Mouse (Mus musculus): Measurements from ENCODE around the gene Mypn. TPM values are rescaled to one million over a fixed set of nuclear protein-coding genes. Genes with fewer than 3 reads are reported as not detected.
A peak's percentile ranks its signal among the peaks of the same experiment; 100 is the strongest.

Gene Mypn
- total RNA-seq, 2 experiments from 2014 or later, result 1.6 to 2.3 TPM

DNA sequence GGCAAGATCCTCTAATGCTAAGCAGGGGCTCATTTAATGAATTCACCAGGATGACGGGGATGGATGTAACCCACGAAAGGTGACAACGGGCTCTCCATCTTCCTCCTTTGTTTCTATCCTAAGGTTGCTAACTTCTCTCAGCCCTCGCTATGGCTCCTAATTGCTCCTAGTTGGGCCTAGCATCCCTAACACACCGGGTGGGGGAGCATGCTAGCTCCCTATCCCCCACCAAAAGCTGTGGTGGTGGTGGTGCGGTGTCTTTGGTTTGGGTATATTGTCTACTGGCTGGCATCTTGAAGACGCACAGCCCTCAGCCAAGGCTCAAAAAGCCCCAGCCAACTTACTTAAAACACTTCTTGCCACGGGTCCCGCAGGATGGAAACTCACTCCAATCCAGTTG is 87.4 kb downstream of the Mypn start:
- DNase-seq (ENCODE audit: extremely low spot score in 1 of 2, low spot score in 1 of 2), result no peak

DNA sequence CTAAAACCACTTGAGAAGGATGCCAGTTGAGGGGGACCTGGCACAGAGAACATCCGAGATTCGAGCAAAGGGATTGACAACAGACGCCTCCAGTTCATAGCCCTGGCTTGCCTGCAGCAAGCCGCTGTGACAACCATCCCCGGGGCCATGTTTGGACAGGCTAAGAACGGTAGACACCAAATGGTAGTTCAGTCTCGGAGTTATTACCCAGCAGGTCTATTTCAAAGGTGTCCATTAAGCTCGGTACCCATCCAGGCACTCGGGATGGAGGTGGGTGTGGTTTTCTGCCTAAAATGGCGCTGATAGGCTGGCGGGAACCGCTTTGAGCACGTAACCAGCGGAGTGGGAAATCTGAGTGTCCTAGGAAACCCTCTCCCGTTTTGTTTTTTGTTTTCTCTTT is 87.9 kb downstream of the Mypn start:
- DNase-seq (ENCODE audit: extremely low spot score in 1 of 2, low spot score in 1 of 2), result no peak

DNA sequence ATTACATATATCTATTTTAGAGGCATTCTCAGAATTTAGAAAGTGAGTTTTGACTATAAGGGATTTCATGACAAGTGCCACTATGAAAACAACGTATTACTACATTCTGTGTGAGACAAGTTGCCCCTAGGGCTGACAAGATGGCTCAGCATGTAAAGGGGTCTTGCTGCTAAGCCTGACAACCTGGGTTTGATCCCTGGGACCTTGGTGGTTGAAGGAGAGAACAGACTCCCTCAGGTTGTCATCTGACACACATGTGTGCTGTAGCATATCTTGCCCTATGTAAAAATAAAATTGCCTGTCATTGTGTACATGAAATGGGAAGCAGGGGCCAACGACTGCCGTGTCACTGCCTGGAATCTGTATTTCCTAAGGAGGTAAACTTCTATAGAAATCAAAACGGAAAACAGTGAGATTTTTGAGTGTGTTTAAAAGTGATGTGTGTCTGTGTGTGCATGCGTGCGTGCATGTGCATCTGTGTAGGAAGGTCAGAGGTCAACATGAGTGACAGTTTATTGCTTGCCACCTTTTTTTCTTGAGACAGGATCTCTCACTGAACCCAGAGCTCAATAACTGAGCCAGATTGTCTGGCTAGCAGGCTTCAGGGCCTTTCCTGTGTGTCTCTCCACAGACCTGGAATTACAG is 89.9 kb downstream of the Mypn start:
- DNase-seq (ENCODE audit: extremely low spot score in 1 of 2, low spot score in 1 of 2), result no peak

DNA sequence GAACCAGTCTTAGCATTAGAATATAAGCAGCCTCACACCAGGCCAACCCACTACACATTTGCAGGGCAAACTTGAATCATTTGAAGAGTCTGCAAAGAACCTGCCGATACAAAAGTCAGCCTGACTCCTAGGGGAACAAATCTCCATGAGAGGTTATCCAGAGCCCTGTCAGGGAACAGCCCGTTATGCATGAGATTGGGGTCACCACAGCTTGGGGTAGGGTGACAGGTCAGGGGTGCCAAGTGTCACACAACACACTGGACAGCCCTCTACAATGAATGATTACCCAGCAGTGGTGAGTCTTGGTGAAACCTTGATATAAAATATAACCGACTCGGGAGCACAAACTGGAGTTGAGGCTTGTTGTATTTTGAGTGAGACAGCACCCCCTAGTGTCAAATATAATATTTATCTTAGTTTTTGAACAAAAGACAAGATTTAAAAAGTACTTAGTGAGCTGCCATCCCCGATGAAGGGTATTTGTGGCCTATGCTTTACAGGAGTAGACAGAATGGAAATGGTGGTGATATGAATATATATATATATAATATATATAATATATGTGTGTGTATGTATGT is 90.6 kb downstream of the Mypn start:
- no peak for DNase-seq (ENCODE audit: extremely low spot score in 1 of 2, low spot score in 1 of 2)

DNA sequence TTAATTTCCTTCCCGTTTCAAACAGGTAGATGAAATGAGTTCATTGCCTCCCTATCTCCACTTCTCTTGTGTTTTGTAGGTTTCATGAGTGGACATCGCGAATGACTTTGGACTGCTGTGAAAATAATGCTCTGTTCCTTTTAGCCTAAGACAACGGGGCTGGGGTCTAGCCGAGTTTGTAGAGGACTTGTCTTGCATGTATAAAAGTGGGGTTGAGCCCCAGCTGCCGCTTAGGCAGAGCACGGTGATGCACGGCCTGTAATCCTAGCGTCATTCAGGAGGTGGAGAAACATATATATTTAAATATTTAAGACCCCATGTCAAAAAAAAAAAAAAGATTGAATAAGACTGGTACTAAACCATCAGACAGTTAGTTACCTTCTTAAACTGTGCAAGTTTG is 103.1 kb downstream of the Mypn start:
- DNase-seq (ENCODE audit: extremely low spot score in 1 of 2, low spot score in 1 of 2), result no peak

DNA sequence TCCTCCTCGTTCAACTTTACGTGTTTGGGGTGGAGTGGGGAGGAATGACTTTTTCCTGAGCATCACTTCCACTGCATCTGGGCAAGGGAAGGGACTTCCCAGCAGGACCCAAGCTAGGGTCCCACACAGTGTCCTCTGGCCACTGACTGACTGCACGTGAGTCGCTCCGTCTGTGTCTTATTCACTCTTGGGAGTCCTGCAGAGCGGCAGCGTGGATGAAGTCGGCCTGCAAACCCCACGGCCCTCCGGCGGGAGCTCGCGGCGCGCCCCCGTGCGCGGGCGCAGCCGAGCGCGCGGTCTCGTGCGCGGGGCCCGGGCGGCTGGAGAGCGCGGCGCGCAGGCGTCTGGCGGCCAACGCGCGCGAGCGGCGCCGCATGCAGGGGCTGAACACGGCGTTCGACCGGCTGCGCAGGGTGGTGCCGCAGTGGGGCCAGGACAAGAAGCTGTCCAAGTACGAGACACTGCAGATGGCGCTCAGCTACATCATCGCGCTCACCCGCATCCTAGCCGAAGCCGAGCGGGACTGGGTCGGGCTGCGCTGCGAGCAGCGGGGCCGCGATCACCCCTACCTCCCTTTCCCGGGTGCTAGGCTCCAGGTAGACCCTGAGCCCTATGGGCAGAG is 103.7 kb downstream of the Mypn start:
- peak; percentile 53 to 60 for DNase-seq (ENCODE audit: extremely low spot score in 1 of 2, low spot score in 1 of 2)

DNA sequence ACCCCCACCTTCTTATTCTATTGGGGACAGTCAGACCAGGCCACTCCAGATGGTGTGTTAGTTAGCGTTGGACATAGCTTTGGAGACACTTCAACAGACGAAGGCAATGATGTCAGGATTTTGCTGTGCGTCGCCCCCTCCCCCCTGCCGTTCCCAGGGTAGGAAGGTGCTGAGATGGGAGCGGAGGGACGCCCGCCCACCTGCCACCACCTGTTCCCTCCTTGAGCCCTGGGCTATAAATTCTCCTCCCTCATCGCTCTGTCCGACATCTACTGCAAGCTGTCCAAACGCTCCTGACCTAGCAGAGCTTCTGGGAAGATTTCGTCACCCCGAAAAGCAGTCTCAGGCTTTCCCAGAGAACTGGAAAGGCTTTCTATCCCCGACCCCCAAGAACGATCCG is 104.2 kb downstream of the Mypn start, which contains the start of gene Atoh7:
TSS of gene Atoh7 (plus strand) at position 131 of the 400 bp plus-strand sequence.
- DNase-seq (ENCODE audit: extremely low spot score in 1 of 2, low spot score in 1 of 2), result no peak

DNA sequence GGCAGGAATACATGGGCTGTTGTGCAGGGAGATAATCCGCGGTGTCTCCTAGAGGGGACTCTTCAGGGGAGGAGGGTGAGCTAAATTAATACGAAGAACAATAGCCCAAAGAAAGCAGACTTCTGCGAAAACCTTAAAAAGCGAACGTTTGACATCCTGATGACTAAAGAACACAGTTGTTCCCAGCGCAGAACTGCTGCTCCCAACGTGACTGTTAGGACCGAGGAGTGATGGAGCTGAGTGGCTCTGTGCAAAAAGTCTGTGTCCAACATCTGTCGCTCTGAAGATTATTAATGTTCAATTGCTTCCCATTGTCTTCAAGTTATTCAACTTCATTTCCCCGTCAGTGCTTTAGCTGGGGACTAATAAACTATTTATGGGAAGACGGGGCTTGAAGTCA is 105.6 kb downstream of the Mypn start:
- DNase-seq (ENCODE audit: extremely low spot score in 1 of 2, low spot score in 1 of 2), result no peak

DNA sequence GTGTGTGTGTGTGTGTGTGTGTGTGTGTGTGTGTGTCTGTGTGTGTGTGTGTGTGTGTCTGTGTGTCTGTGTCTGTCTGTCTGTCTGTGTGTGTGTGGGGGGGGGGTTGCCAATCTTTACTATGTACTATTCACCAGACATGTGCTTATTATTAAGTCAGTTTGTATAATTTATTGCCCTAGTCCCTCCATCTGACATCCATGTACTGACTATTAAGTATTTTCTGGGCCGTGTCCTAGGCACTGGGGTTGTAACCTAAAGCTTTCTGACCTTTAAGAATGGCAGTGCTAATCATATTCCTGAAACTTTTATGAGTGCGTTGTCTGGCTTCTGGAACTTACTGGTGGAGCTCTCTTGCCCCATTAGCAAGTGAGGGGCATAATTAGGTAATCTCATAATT is 107.0 kb downstream of the Mypn start:
- DNase-seq (ENCODE audit: extremely low spot score in 1 of 2, low spot score in 1 of 2), result no peak

DNA sequence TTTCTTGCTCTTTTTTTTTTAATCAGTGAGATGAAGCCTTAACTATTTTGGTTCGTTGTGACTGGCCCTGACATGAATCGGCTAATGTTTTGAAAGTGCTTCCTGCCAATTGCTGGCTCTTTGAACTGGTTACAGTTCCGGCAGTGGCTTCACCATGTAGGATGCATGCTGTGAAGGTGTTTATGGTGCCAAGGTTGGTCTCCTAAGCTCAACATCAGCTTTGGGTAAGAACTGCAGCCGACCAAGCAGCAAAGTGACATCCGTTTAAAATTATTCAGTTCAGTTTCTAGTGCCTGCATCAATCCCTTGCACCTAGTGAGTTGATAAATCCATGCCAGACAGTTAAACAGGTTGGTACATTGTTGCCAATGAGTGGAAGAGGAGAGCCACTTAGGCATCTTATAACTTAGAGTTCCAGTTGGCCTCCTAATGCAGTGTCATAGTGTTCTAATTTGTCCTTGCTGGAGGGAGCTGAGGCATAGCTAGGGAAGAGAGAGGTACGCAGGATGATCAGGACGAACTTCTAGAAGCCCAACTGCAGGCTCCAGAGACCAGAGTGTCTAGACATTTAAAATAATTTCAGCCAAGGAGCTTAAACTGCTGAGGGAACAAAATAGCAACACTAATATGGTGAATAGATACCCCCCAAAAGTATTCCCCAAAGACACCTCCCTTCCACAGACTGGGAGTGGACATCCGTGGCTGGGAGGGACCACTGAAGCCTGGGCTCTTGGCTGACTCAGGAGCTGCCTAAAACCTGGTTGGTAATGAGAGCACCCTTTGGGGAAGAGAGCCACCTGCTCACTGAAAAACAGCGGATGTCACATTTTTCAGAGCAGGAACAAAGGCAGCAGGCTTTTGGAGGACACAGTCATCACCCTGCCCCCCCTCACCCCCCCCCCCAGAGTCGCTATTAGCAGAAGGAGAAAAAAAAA is 110.9 kb downstream of the Mypn start:
- DNase-seq (ENCODE audit: extremely low spot score in 1 of 2, low spot score in 1 of 2), result no peak

DNA sequence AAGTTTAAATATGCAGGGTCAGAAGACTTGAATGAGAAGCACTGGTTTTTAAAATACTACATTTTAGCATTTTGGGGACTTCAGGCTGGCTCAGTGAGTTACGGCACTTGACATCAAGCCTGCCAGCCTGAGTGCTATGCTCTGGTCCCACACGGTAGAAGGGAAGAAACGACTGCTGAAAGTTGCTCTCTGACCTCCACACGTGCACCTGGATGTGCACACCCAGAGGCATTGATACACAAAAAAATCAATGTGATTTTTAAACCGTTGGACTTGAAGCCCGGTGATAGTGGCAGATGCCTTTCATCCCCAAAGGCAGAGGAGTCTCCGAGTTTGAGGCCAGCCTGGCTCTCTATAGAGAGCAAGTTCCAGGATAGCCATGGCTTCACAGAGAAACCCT is 111.8 kb downstream of the Mypn start:
- DNase-seq (ENCODE audit: extremely low spot score in 1 of 2, low spot score in 1 of 2), result no peak

DNA sequence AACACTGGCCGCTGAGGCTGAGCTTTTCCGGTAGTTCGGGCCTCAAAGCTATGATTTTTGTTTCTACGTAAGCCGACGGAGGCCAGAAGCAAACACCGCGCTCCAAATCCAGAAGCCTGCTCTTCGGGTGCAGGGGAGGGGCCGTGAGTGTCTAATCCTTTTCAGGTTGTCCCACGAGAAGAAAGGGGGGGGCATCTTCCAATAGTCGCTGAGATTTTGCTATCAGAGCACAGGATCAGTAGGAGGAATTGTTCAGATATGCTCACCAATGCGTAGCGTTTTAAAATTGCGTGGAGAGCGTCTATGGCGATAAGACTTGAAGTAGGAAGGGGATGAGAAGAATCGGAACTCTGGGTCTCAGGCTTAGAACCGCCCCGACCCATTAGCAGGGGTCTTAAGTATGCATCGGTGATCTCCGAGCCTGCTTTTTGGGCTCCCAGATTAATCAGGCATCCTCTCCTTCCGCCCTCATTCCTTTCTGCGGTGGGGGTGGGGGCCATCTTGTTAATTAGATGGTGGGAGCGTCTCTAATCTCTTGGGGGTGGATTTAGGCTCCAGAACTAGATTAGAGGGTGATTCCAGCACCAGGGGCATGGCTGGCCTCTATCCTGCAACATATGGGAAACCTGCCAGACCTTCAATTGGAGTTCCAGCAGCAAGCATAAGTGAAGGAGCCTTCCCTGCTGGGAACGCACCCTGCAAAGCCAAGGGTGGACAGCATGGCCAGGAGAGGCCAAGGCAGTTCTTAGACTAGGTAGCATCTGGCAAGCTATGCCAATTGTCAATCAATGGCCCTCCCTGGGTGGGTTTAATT is 113.8 kb downstream of the Mypn start:
- DNase-seq (ENCODE audit: extremely low spot score in 1 of 2, low spot score in 1 of 2), result peak in 1 of 2 experiments; percentile 5

DNA sequence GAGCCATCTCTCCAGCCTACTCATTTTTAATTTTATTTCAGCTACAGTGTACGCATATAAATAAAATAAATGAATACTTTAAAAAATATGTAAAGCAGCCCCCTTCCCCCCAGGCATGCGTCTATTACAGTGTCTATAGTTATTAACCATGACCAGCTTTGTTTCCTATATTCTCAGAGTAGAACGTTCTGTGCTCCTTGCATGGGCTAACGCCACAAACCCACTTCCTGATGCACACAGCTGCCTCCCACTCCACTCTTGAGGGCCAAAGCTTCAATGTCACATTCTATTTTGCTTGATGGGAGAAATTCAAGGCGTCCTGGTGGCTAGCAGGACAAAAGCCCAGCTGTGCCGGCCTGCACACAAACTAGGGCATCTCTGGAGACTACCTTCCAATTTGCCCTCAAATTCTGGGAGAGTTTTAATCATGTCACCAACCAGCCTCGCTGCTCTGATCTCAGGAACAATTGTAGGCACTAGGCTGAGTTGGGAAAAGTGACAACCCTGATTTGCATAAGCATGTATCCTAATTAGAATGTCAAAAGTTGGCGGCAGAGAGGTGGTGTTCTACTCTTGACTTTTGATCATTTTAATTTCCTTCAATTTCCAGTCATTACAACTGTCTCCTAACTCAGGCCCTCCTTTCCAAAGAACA is 114.5 kb downstream of the Mypn start:
- DNase-seq (ENCODE audit: extremely low spot score in 1 of 2, low spot score in 1 of 2), result no peak

DNA sequence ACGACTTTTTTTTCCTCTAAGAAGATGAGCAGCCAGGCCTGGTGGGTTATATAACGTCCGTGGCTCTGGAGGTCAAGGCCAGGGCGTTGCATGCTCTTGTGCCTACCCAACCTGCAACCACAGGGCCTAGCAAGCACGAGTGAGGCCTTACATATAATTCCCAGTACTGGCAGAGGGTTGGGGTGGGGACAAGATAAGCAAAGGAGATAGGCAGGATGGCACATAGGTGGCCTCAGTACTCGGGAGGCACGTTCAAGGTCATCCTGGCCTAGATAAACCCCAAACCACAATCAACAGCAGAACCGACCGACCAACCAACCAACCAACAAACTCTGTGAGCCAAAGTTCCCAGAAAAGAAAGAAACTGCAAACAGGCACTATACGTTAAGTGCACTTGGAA is 117.4 kb downstream of the Mypn start:
- DNase-seq (ENCODE audit: extremely low spot score in 1 of 2, low spot score in 1 of 2), result no peak

DNA sequence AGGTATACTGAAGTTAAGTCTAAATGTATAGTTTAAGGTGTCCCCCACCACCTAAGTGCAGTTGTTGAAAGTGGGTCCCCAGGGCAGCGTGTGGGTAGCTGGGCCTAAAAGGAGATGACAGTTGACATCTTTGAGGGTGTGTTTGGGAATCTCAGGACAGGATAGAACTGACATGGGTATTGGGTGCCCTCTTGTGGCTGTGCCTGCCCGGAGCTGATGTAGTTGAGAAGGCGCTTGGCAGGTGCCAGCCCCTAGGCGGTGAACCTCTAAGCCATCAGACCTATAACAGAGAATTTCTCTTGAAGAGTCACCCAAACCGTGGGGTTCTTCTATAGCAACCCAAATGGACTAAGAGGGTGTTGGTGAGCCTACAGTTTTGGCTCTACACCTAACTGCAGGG is 137.8 kb downstream of the Mypn start:
- peak; percentile 58 to 86 for DNase-seq (ENCODE audit: extremely low spot score in 1 of 2, low spot score in 1 of 2)

Other genes starting within 250 kb of the Mypn start
- 10 to 100 TPM; 67.3 to 73.5 TPM for gene Rufy2, start 223.7 kb downstream of the Mypn start, total RNA-seq (2021)
- gene Hnrnph3, start 179.7 kb downstream of the Mypn start, total RNA-seq (2021), result 10 to 100 TPM; 40.8 to 53.7 TPM
- gene Pbld2, start 179.6 kb downstream of the Mypn start, total RNA-seq (2021), result 1 to 10 TPM; 1.3 to 1.6 TPM
- under 1 TPM; 0.30 to 0.31 TPM for gene Pbld1, start 143.8 kb downstream of the Mypn start, total RNA-seq (2021)
- gene Atoh7, start 104.3 kb downstream of the Mypn start, total RNA-seq (2021), result 1 to 10 TPM; 1.4 to 1.6 TPM
- gene Herc4, start 39.9 kb upstream of the Mypn start, total RNA-seq (2021), result 10 to 100 TPM; 32.2 to 38.2 TPM
- gene Sirt1, start 177.8 kb upstream of the Mypn start, total RNA-seq (2021), result 10 to 100 TPM; 12.5 to 14.2 TPM
- 10 to 100 TPM; 15.6 to 18.2 TPM for gene Dnajc12, start 178.5 kb upstream of the Mypn start, total RNA-seq (2021)
- not detected for gene Gm7075, start 217.8 kb upstream of the Mypn start, total RNA-seq (2021)
- gene Ctnna3, start 226.1 kb upstream of the Mypn start, total RNA-seq (2021), result 1 to 10 TPM; 1.5 to 1.7 TPM